Mouse (Mus musculus) stomach, embryonic 16.5 days (tissue): ENCODE data around the gene Atp1a3. TPM values are rescaled to one million over a fixed set of nuclear protein-coding genes. Genes with fewer than 3 reads are reported as not detected.

Experiments
- ATAC-seq: fragments of 200-750 bp; cut with Nextera tagmentation; 2 replicates; pipeline ENCODE4 v1.8.0; 2017; ENCODE audit warnings: moderate number of reproducible peaks, moderate TSS enrichment; ENCODE audit not compliant: insufficient read depth, low FRiP score
- H3K27ac ChIP-seq: fragments of 300-500 bp; sonication (generic); 2 replicates; pipeline ENCODE4 v1.5.1; 2014; ENCODE audit warnings: low read length
- H3K27me3 ChIP-seq: fragments of 300-500 bp; sonication (generic); 2 replicates; pipeline ENCODE4 v1.6.1; 2014; ENCODE audit warnings: low read length, control low read depth, mixed read lengths; ENCODE audit not compliant: control insufficient read depth, insufficient read depth
- H3K36me3 ChIP-seq: fragments of 300-500 bp; sonication (generic); 2 replicates; pipeline ENCODE4 v1.6.1; 2014; ENCODE audit warnings: low read length; ENCODE audit not compliant: control insufficient read depth, insufficient read depth
- H3K4me1 ChIP-seq: fragments of 300-500 bp; sonication (generic); 2 replicates; pipeline ENCODE4 v1.6.1; 2014; ENCODE audit warnings: low read length, control low read depth, mixed read lengths; ENCODE audit not compliant: control insufficient read depth, insufficient read depth
- H3K4me2 ChIP-seq: fragments of 300-500 bp; sonication (generic); 2 replicates; pipeline ENCODE4 v1.6.1; 2014; ENCODE audit warnings: low read depth, low read length, mixed read lengths
- H3K4me3 ChIP-seq: fragments of 300-500 bp; sonication (generic); replicated peaks from 2 replicates; pipeline ENCODE4 v1.5.1; 2014; ENCODE audit warnings: mild to moderate bottlenecking, low read length
- H3K9ac ChIP-seq: fragments of 300-500 bp; sonication (generic); 2 replicates; pipeline ENCODE4 v1.6.1; 2014; ENCODE audit warnings: low read length
- H3K9me3 ChIP-seq: fragments of 300-500 bp; sonication (generic); replicated peaks from 2 replicates; pipeline ENCODE4 v1.6.1; 2016; ENCODE audit warnings: low read length, control low read depth; ENCODE audit not compliant: control insufficient read depth
- WGBS: fragments of 180-500 bp; shearing (Covaris S2); extraction: QIAGEN DNeasy Blood & Tissue Kit; methylation state at CpG from one replicate; pipeline ENCODE4 v1.1.7; 2014; 5-methylcytosine and 5-hydroxymethylcytosine counted together
- polyA plus RNA-seq: library from polyadenylated mRNA; unstranded; fragments of >200 nt; fragmentation: Nextera tagmentation; extraction: Ambion mirVana; gene quantifications from 2 replicates; pipeline ENCODE4 v1.2.1, GENCODE M21; 2015

Atp1a3 gene
- polyA plus RNA-seq, 1 experiment from 2014 or later: 3.5 TPM

DNA sequence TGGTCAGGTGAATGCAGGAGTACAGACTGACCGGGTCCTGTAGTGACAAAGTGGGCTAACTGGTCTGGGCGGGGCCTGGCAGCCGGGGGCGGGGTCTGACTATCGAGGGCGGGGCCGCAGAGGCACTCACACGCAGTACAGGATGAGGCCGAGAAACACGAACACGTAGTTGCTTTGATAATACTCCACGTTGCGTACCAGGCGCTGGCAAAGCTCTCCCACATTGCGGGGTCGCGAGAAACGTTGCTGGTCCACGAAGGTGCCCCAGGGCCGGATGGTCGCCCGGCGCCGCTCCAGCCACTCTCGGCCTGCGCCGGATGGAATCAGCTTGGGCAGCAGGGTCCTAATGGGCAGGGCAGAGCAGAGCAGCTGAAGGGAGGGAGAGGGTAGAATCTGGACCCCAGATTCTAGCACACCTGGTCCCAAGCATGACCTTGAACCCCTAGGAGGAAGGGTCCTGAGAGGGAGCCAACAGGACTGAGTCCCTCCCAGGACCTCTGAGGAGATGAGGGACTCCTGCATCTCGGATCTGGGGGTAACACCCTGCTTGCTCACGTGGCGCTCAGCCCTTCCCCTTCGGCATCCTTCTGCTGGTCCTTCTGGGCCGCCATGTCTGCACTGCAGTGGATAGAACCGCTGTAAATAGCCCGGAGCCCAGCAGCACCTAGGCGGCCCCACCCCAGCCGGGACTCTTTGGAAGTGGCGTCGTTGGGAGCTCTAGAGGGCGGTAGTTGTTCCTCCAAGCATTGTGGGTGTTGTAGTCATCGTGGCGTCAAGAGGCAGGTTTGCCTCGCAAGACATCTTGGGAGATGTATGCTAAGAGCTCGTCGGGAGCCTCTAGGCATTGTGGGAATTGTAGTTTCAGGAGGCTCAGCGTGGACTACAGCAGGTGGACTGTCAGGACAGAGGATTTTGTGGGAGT lies 33.5 kb downstream of the Atp1a3 start, which contains the start of gene Rabac1:
Gene Rabac1 (minus strand): TSS at position 783 of the 922 bp plus-strand sequence.
- peak within 1 kb of the TSS; percentile 89 for H3K27ac ChIP-seq
- H3K27me3 ChIP-seq: no peaks in the 10 kb centered on the region
- H3K36me3 ChIP-seq: peaks cover 8% of the 10 kb centered on the region; the same call in 1 of the 2 replicates
- H3K9me3 ChIP-seq: no peaks in the 10 kb centered on the region
- peaks cover 10% of the 10 kb centered on the region; the same call in 1 of the 2 replicates for H3K4me1 ChIP-seq
- ATAC-seq: peak; percentile 94
- peak within 1 kb of the TSS; percentile 92 for H3K9ac ChIP-seq
- under 1% methylated on average over 45 of the region's 45 CpGs for WGBS
- peak within 1 kb of the TSS; percentile 89 for H3K4me3 ChIP-seq
- H3K4me2 ChIP-seq: peak within 1 kb of the TSS; percentile 90

DNA sequence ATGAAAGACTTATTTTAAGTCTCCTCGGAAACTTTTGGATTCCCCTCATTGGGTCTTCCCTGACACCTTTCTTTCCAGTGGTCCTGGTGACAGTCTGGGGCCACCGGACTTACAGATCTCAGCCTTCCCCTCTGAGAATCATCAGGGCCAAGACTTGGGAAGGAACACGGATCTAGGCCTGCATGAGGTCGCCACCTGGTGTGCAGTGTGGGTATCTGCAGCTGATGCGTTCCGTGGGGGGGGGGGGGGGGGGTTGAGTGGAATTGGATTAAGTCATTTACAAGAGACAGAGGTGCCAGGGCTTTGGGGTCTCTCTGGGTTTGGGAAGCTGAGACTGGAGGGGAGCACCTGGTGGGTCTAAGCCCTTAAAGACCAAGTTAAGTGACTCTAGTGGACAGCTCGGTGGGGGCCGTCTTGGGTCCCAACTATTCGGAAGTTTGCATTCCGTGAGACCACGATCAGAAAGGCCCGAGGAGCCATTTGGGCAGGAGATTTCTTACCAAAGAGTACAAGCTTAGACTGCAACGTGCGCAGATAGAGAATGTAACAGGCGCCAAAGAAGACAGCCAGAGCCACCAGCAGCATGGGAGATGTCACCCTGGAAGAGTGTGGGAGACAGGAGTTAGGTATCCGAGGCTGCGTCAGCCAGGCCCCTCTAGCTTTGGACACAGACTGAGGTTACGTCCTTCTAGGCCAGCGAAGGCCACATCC lies 34.3 kb downstream of the Atp1a3 start:
- peak overlapping the region; percentile 89 for H3K27ac ChIP-seq
- H3K9ac ChIP-seq: peak overlapping the region; percentile 92
- peaks cover 10% of the 10 kb centered on the region; the same call in 1 of the 2 replicates for H3K4me1 ChIP-seq
- WGBS: 7% methylated on average over 19 of the region's 19 CpGs
- H3K9me3 ChIP-seq: no peaks in the 10 kb centered on the region
- no peaks in the 10 kb centered on the region for H3K27me3 ChIP-seq
- peak overlapping the region; percentile 89 for H3K4me3 ChIP-seq
- peaks cover 8% of the 10 kb centered on the region; the same call in 1 of the 2 replicates for H3K36me3 ChIP-seq
- ATAC-seq: no peak
- peak overlapping the region; percentile 90 for H3K4me2 ChIP-seq

DNA sequence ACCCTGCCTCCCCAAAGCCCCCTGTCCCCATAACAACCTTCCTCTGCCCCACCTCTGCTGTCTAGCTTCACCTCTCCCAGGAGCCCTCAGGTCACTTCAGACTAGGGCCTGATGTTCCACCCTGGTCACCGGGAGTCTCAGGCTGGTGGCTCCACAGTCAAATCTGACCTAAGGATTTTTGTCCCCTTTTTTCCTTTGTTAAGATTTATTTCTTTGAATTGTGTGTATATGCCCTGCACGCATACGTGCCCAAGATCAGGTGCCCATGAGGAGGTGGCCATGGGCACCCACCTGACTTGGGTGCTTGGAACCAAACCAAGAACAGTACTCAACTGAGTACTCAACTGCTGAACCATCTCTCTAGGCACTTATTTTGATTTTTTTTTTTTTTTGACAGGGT lies 35.4 kb downstream of the Atp1a3 start:
- Histone ChIP-seq H3K27me3 (no peaks in the 10 kb centered on the region), H3K9me3 (no peaks in the 10 kb centered on the region), H3K4me1 (peaks cover 10% of the 10 kb centered on the region; the same call in 1 of the 2 replicates), H3K9ac (no peak overlapping the region), H3K4me3 (no peak overlapping the region), H3K27ac (no peak overlapping the region), H3K4me2 (no peak overlapping the region), H3K36me3 (peaks cover 8% of the 10 kb centered on the region; the same call in 1 of the 2 replicates)
- ATAC-seq: no peak
- 97% methylated on average over 3 of the region's 3 CpGs for WGBS

DNA sequence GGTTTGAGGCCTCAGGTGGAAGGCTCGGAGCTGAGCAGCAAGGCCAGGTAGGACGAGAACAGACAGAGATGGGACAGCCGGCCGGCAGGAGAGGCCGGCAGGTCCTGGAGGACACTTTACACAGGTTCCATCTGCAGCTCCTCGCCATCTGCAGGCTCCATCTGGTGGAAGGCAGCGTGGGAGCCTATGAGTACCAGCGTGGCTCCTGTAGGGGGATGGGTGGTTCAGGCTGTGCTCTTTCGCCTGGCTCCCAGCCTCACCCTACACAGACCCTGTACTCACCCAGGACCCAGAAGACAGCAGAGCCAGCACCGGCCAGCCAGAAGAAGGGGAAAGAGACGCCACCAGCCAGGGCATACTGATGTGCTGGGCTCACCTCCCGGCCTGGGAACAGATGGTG lies 36.0 kb downstream of the Atp1a3 start:
- WGBS: 82% methylated on average over 12 of the region's 12 CpGs

DNA sequence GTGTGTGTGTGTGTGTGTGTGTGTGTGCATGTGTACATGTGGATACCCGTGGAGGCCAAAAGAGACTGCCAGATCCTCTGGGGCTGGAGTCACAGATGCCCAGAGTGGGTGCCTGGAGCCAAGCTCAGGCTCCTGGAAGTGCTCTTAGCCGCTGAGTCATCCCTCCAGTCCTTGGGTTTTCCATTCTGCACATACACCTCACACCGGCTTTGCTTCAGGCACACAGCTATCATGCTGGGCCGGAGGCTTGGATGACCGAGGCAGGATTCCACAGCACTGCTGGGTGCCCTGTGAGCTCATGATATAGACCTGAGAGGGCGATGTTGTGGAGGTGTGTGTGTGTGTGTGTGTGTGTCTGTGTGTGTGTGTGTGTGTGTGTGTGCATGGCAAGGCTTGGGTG lies 37.3 kb downstream of the Atp1a3 start:
- 73% methylated on average over 6 of the region's 6 CpGs for WGBS
- Histone ChIP-seq H3K27ac (no peak overlapping the region), H3K9ac (no peak overlapping the region), H3K4me2 (no peak overlapping the region), H3K9me3 (no peaks in the 10 kb centered on the region), H3K36me3 (peaks cover 8% of the 10 kb centered on the region; the same call in 1 of the 2 replicates), H3K4me3 (no peak overlapping the region), H3K4me1 (peaks cover 10% of the 10 kb centered on the region; the same call in 1 of the 2 replicates), H3K27me3 (no peaks in the 10 kb centered on the region)
- no peak for ATAC-seq

More for the DNA sequence above, 36.0 kb downstream of the Atp1a3 start:
- Histone ChIP-seq H3K4me1 (peaks cover 10% of the 10 kb centered on the region; the same call in 1 of the 2 replicates), H3K9me3 (no peaks in the 10 kb centered on the region), H3K36me3 (peaks cover 8% of the 10 kb centered on the region; the same call in 1 of the 2 replicates), H3K4me3 (no peak overlapping the region), H3K9ac (no peak overlapping the region), H3K4me2 (no peak overlapping the region), H3K27me3 (no peaks in the 10 kb centered on the region), H3K27ac (no peak overlapping the region)
- ATAC-seq: no peak

DNA sequence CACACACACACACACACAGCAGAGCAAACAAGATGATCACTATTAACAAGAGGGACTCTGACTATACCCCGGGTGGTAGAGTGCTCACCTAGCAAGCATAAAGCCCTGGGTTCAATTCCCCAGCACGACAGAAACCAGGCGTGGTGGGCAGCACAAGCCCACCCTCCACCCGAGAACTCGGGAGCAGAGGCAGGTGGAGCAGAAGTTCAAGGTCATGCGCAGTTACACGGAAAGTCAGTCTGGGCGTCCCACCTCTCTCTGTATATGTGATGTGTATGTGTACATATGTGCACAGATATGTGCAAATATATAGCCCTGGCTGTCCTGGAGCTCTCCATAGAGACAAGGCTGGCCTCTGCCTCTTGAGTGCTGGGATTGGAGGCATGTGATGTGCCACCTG lies 37.8 kb downstream of the Atp1a3 start:
- Histone ChIP-seq H3K27me3 (no peaks in the 10 kb centered on the region), H3K27ac (no peak overlapping the region), H3K36me3 (peaks cover 8% of the 10 kb centered on the region; the same call in 1 of the 2 replicates), H3K9ac (no peak overlapping the region), H3K4me1 (peaks cover 10% of the 10 kb centered on the region; the same call in 1 of the 2 replicates), H3K4me2 (no peak overlapping the region), H3K4me3 (no peak overlapping the region), H3K9me3 (no peaks in the 10 kb centered on the region)
- 81% methylated on average over 8 of the region's 8 CpGs for WGBS
- ATAC-seq: no peak

DNA sequence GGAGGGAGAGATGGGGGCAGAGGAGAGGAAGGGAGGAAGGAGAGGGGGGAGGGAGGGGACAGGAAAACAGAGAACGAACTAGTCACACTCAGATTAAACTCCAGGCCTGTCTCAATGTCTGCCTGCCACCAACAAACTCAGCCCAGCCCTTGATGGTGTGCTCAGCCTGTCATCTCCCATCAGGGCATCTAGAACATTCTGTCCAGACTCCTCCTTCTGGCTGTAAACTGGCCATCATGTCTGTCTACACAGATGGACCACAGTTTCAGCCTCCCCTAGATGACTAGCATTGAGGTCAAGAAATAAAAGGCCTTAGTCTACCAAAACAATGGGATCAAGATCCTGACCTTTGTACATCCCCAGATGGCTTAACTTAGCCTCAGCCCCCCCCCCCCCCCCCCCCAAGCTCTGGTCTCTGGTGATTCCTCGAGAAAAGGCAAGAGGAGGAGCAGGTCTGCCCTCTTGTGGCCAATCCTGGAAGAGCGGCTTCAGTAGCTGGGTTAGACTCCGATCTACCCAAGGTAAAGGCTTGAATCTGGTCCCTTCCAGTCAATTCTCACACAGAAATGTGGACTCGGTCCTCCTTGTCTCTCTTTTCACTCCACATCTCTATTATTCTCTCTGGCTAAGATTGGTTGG lies 40.7 kb downstream of the Atp1a3 start:
- Histone ChIP-seq H3K9ac (no peak overlapping the region), H3K27ac (no peak overlapping the region), H3K4me2 (no peak overlapping the region), H3K4me1 (no peaks in the 10 kb centered on the region), H3K27me3 (no peaks in the 10 kb centered on the region), H3K4me3 (no peak overlapping the region), H3K36me3 (peaks cover 3% of the 10 kb centered on the region; the same call in 1 of the 2 replicates), H3K9me3 (no peaks in the 10 kb centered on the region)
- WGBS: 8% methylated on average over 5 of the region's 5 CpGs
- no peak for ATAC-seq

DNA sequence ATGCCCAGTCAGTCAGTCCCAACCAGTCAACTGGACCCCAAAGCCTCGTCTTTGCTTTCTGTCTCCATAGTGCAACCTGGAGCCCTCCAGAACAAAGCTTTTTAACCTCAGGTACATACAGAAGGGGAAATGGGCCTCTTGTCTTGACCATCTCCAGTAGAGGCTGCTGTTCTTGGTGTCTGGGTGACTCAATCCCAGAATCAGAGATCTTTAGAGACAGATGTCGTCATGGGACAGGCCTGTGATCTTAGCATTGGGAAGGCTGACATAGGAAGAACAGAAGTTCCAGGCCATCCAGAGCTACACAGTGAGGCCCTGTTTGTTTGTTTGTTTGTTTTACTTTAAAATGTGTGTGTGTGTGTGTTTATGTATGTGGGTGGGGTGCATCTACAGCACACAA lies 41.5 kb downstream of the Atp1a3 start:
- Histone ChIP-seq H3K36me3 (no peaks in the 10 kb centered on the region), H3K27me3 (no peaks in the 10 kb centered on the region), H3K9ac (no peak overlapping the region), H3K4me3 (no peak overlapping the region), H3K4me2 (no peak overlapping the region), H3K27ac (no peak overlapping the region), H3K9me3 (no peaks in the 10 kb centered on the region), H3K4me1 (no peaks in the 10 kb centered on the region)
- WGBS: 61% methylated on average over 2 of the region's 2 CpGs
- no peak for ATAC-seq
